Mouse (Mus musculus) cerebellum, postnatal 25 days (tissue): ENCODE results near the gene Resp18.
A peak's percentile ranks its signal among the peaks of the same experiment; 100 is the strongest.

ENCODE experiments used
- DNase-seq, 2 experiments: peaks; one replicate each; pipeline ENCODE4 v3.0.0; 2021; ENCODE audit warnings: mixed read lengths in 2 of 2

Resp18 gene

GRCm38 (mm10) chr1:75264091-75264880 lies 13.9 kb downstream of the Resp18 start, which contains the start of gene Ptprn:
TSS of gene Ptprn (minus strand) at chr1:75264502.
- peak; percentile 79 to 82 for DNase-seq

GRCm38 (mm10) chr1:75262969-75263951 lies 15.0 kb downstream of the Resp18 start:
- DNase-seq, result peak; percentile 51 to 53

DNA sequence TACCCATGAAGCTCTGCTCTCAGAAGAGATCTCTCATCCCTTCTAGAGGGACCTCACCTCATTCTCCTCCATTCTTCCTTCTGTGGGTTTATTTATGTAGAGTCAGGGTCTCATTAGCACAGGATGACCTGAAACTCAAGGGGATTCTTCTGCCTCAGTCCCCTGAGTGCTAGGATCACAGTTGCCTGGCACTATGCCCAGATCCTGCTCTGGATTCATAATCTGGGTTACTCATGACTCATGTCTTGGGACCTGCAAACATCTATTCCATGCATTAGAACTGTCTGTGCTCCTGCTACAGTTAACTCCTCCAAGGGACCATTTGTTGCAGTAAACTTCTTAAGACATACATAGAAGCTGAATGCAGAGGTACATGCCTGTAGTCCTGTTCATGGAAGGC lies 16.9 kb downstream of the Resp18 start:
- peak in 1 of 2 experiments; percentile 58 for DNase-seq

DNA sequence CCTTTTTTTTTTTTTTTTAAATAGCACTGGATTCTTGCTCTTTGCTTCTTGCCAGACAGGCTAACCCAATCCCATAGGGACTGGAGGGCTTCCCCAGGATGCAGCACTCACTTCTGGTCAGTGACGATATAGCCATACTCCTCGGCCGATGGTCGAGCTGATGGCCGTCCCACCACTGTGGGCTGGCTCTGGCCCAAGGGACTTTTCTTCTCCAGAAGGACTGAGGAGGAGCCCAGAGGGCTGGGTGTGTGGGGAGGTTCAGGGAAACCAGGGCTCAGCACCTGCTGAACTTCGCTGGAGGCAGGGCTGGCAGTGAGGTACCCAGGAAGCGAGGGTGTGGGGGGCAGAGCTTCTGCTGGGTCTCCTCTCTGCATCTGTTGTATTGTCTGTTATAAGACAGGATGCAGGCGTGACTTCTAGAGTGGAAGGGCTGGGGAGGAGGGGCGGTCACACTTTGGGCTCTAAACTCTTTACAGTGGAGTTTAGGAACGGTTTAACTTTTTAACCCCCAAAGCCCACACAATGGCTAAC lies 22.6 kb downstream of the Resp18 start:
- DNase-seq, result no peak

- no peak for DNase-seq
These were observed 23.6 kb downstream of the Resp18 start for GRCm38 (mm10) chr1:75254625-75255013.

- DNase-seq, result peak; percentile 92 to 94
These were observed 24.2 kb downstream of the Resp18 start for GRCm38 (mm10) chr1:75253849-75254624.

- peak; percentile 30 to 55 for DNase-seq
These were observed 25.2 kb downstream of the Resp18 start for GRCm38 (mm10) chr1:75253029-75253428.

DNA sequence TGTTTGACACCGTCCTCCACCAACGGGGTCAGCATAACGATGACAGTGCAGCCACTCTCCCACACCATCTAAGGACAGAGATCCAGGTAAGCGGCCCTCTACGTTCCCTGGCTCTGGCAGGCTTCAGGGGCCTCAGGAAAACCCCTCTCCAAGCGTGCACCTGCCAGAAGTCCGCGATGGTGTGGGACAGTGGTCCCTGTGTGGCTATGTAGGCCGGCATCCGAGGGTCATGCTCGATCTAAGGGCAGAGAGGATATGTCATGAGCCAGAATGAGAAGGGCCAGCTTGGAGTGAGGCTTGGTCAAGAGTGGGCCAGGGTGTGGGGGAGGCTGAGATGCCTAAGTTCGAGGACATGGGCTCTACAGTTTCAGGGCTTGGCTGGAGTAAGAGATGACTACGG lies 25.9 kb downstream of the Resp18 start:
- no peak for DNase-seq

GRCm38 (mm10) chr1:75251112-75251970 lies 26.9 kb downstream of the Resp18 start:
- DNase-seq, result peak; percentile 92 to 93

GRCm38 (mm10) chr1:75250498-75250897 lies 27.7 kb downstream of the Resp18 start:
- DNase-seq, result peak; percentile 80 to 84

- peak; percentile 65 to 81 for DNase-seq
These were observed 30.0 kb downstream of the Resp18 start for GRCm38 (mm10) chr1:75248041-75248772.

- DNase-seq, result peak; percentile 39 to 46
These were observed 30.9 kb downstream of the Resp18 start for GRCm38 (mm10) chr1:75247071-75247930.

- peak; percentile 58 to 67 for DNase-seq
These were observed 33.4 kb downstream of the Resp18 start for GRCm38 (mm10) chr1:75244836-75245235.

DNA sequence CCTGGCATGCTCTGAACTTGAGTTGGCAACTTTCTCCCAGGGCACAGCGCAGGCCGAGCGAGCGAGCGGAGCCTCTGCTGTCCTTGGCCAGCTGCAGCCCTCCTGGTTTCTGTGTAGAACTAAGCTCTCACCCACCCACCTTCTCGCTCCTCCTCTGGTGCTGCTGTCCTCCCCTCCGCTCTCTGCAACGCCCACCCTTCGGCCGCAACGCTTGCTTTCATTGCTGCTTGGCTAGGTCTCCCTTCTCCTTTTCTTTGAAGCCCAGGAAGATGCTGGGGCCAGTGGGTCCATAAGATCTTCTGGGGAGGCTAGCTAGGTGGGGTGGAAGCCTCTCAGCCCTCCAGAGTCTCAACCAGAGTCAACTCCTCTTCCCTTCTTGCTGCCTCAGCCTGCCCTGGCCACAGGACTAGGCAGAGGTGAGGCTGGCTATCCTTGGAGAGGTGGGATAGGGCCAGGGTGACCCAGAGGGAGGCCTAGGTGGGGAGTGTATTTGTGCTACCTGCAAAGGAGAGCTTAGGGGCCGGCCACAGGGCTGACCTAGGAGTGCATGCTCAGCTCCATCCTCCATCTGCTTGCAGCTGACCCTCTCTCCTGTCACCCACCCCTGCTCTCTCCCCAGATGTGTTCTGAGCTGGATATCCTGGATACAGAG lies 33.9 kb downstream of the Resp18 start:
- DNase-seq, result no peak

- DNase-seq, result no peak
These were observed 34.8 kb downstream of the Resp18 start for GRCm38 (mm10) chr1:75243411-75243810.

GRCm38 (mm10) chr1:75239591-75239990 lies 38.6 kb downstream of the Resp18 start:
- peak; percentile 62 to 70 for DNase-seq

GRCm38 (mm10) chr1:75236117-75237050 lies 41.8 kb downstream of the Resp18 start, which contains the start of gene Dnajb2:
TSS of gene Dnajb2 (plus strand) at chr1:75236406.
- DNase-seq, result peak; percentile 91 to 94

- DNase-seq, result peak; percentile 79 to 88
These were observed 43.6 kb downstream of the Resp18 start for GRCm38 (mm10) chr1:75234606-75235005.
